Mouse (Mus musculus): Measurements from ENCODE around the gene Bnip2. TPM values are rescaled to one million over a fixed set of nuclear protein-coding genes. Genes with fewer than 3 reads are reported as not detected.
"Not testable (repeated sequence)": the region's sequence is repeated elsewhere in the genome, so short reads cannot be mapped to it uniquely, and the experiment has no call there.

Gene Bnip2
- polyA plus RNA-seq, 1 experiment from 2014 or later, result 105 TPM

GRCm38 (mm10) chr9:70012408-70012901, 23.2 kb downstream of the Bnip2 start, which contains the start of gene Gtf2a2:
Gene Gtf2a2 (plus strand): TSS chr9:70012550.
- Histone ChIP-seq H3K36me3 (peaks cover 25% of the 10 kb centered on the region), H3K27ac (peak within 1 kb of the TSS; percentile 86)
- under 1% methylated on average over 57 of the region's 57 CpGs for WGBS

GRCm38 (mm10) chr9:70015632-70016031, 26.4 kb downstream of the Bnip2 start:
- H3K27me3 ChIP-seq (replicated peaks), result no peaks in the 10 kb centered on the region
- no peak for ATAC-seq (ENCODE audit: low FRiP score, low read depth)
- H3K9ac ChIP-seq, result no peak overlapping the region
- peaks cover 5% of the 10 kb centered on the region for H3K36me3 ChIP-seq
- no peaks in the 10 kb centered on the region for H3K9me3 ChIP-seq
- WGBS, result 89% methylated on average over 2 of the region's 2 CpGs
- no peak overlapping the region for H3K27ac ChIP-seq
- H3K4me1 ChIP-seq, result peaks cover 16% of the 10 kb centered on the region
- H3K4me3 ChIP-seq, result no peak overlapping the region
- no peak overlapping the region for H3K4me2 ChIP-seq (replicated peaks)

More at GRCm38 (mm10) chr9:70012408-70012901, 23.2 kb downstream of the Bnip2 start, which contains the start of gene Gtf2a2:
- no peaks in the 10 kb centered on the region for H3K27me3 ChIP-seq (replicated peaks)
- peak within 1 kb of the TSS; percentile 80 for H3K4me2 ChIP-seq (replicated peaks)
- H3K9ac ChIP-seq, result peak within 1 kb of the TSS; percentile 92
- no peaks in the 10 kb centered on the region for H3K9me3 ChIP-seq
- peak within 1 kb of the TSS; percentile 97 for H3K4me3 ChIP-seq
- ATAC-seq (ENCODE audit: low FRiP score, low read depth), result peak; percentile 97
- peaks cover 16% of the 10 kb centered on the region for H3K4me1 ChIP-seq

- Histone ChIP-seq H3K27ac (no peak overlapping the region), H3K9me3 (no peaks in the 10 kb centered on the region), H3K4me1 (peaks cover 5% of the 10 kb centered on the region), H3K36me3 (peaks cover 8% of the 10 kb centered on the region), H3K4me2 (replicated peaks) (no peak overlapping the region), H3K27me3 (replicated peaks) (no peaks in the 10 kb centered on the region), H3K9ac (no peak overlapping the region), H3K4me3 (no peak overlapping the region)
- no peak for ATAC-seq (ENCODE audit: low FRiP score, low read depth)
These were observed 29.6 kb downstream of the Bnip2 start for GRCm38 (mm10) chr9:70018879-70019278.

- no peaks in the 10 kb centered on the region for H3K27me3 ChIP-seq (replicated peaks)
- no peaks in the 10 kb centered on the region for H3K9me3 ChIP-seq
- no peak overlapping the region for H3K9ac ChIP-seq
- H3K36me3 ChIP-seq, result peaks cover 8% of the 10 kb centered on the region
- H3K4me1 ChIP-seq, result no peaks in the 10 kb centered on the region
- no peak for ATAC-seq (ENCODE audit: low FRiP score, low read depth)
- no peak overlapping the region for H3K27ac ChIP-seq
- WGBS, result 60% methylated on average over 1 of the region's 1 CpGs
- H3K4me2 ChIP-seq (replicated peaks), result no peak overlapping the region
- H3K4me3 ChIP-seq, result no peak overlapping the region
These were observed 32.3 kb downstream of the Bnip2 start for GRCm38 (mm10) chr9:70021610-70022009.

- Histone ChIP-seq H3K27ac (no peak overlapping the region), H3K4me1 (no peaks in the 10 kb centered on the region), H3K4me2 (replicated peaks) (no peak overlapping the region), H3K9ac (no peak overlapping the region), H3K9me3 (no peaks in the 10 kb centered on the region), H3K36me3 (peaks cover 8% of the 10 kb centered on the region), H3K4me3 (no peak overlapping the region), H3K27me3 (replicated peaks) (no peaks in the 10 kb centered on the region)
- no peak for ATAC-seq (ENCODE audit: low FRiP score, low read depth)
- 97% methylated on average over 4 of the region's 4 CpGs for WGBS
These were observed 32.8 kb downstream of the Bnip2 start for GRCm38 (mm10) chr9:70022083-70022482.

GRCm38 (mm10) chr9:70023615-70024014, 34.3 kb downstream of the Bnip2 start:
- not testable (repeated sequence) for ATAC-seq (ENCODE audit: low FRiP score, low read depth); H3K27me3 ChIP-seq (replicated peaks); H3K4me1 ChIP-seq; H3K4me3 ChIP-seq; H3K36me3 ChIP-seq; H3K4me2 ChIP-seq (replicated peaks); H3K9me3 ChIP-seq; H3K27ac ChIP-seq; H3K9ac ChIP-seq
- 85% methylated on average over 1 of the region's 1 CpGs for WGBS

GRCm38 (mm10) chr9:70024648-70025047, 35.4 kb downstream of the Bnip2 start:
- no peak overlapping the region for H3K4me2 ChIP-seq (replicated peaks)
- H3K4me3 ChIP-seq, result no peak overlapping the region
- no peak for ATAC-seq (ENCODE audit: low FRiP score, low read depth)
- no peak overlapping the region for H3K9ac ChIP-seq
- H3K9me3 ChIP-seq, result no peaks in the 10 kb centered on the region
- no peak overlapping the region for H3K27ac ChIP-seq
- no peaks in the 10 kb centered on the region for H3K4me1 ChIP-seq
- H3K27me3 ChIP-seq (replicated peaks), result no peaks in the 10 kb centered on the region
- H3K36me3 ChIP-seq, result peaks cover 6% of the 10 kb centered on the region

- Histone ChIP-seq H3K9ac (no peak overlapping the region), H3K9me3 (no peaks in the 10 kb centered on the region), H3K27me3 (replicated peaks) (no peaks in the 10 kb centered on the region), H3K4me1 (no peaks in the 10 kb centered on the region), H3K36me3 (peaks cover 3% of the 10 kb centered on the region; the same call in 1 of the 2 replicates), H3K4me3 (no peak overlapping the region), H3K27ac (no peak overlapping the region), H3K4me2 (replicated peaks) (no peak overlapping the region)
- no peak for ATAC-seq (ENCODE audit: low FRiP score, low read depth)
- 89% methylated on average over 2 of the region's 2 CpGs for WGBS
These were observed 36.2 kb downstream of the Bnip2 start for GRCm38 (mm10) chr9:70025365-70026012.

GRCm38 (mm10) chr9:70032167-70032566, 42.9 kb downstream of the Bnip2 start:
- no peak for ATAC-seq (ENCODE audit: low FRiP score, low read depth)
- Histone ChIP-seq H3K27ac (no peak overlapping the region), H3K4me3 (no peak overlapping the region), H3K27me3 (replicated peaks) (no peaks in the 10 kb centered on the region), H3K9ac (no peak overlapping the region), H3K4me1 (no peaks in the 10 kb centered on the region; the same call in 1 of the 2 replicates), H3K36me3 (no peaks in the 10 kb centered on the region), H3K4me2 (replicated peaks) (no peak overlapping the region), H3K9me3 (no peaks in the 10 kb centered on the region)
- WGBS, result 92% methylated on average over 1 of the region's 1 CpGs

GRCm38 (mm10) chr9:70033056-70033455, 43.8 kb downstream of the Bnip2 start:
- Histone ChIP-seq H3K4me3 (no peak overlapping the region), H3K36me3 (no peaks in the 10 kb centered on the region), H3K27ac (no peak overlapping the region), H3K4me2 (replicated peaks) (no peak overlapping the region), H3K27me3 (replicated peaks) (no peaks in the 10 kb centered on the region), H3K4me1 (no peaks in the 10 kb centered on the region; the same call in 1 of the 2 replicates), H3K9me3 (no peaks in the 10 kb centered on the region), H3K9ac (no peak overlapping the region)
- no peak for ATAC-seq (ENCODE audit: low FRiP score, low read depth)
- 76% methylated on average over 9 of the region's 9 CpGs for WGBS

- Histone ChIP-seq H3K9ac (no peak overlapping the region), H3K4me2 (replicated peaks) (no peak overlapping the region), H3K4me1 (no peaks in the 10 kb centered on the region; the same call in 1 of the 2 replicates), H3K27ac (no peak overlapping the region), H3K9me3 (no peaks in the 10 kb centered on the region), H3K4me3 (no peak overlapping the region), H3K36me3 (no peaks in the 10 kb centered on the region), H3K27me3 (replicated peaks) (no peaks in the 10 kb centered on the region)
- no peak for ATAC-seq (ENCODE audit: low FRiP score, low read depth)
- 94% methylated on average over 7 of the region's 7 CpGs for WGBS
These were observed 45.4 kb downstream of the Bnip2 start for GRCm38 (mm10) chr9:70034702-70035101.

GRCm38 (mm10) chr9:70036646-70037045, 47.4 kb downstream of the Bnip2 start:
- ATAC-seq (ENCODE audit: low FRiP score, low read depth), result no peak
- Histone ChIP-seq H3K36me3 (no peaks in the 10 kb centered on the region), H3K4me1 (no peaks in the 10 kb centered on the region; the same call in 1 of the 2 replicates), H3K4me3 (no peak overlapping the region), H3K27me3 (replicated peaks) (no peaks in the 10 kb centered on the region), H3K9me3 (no peaks in the 10 kb centered on the region), H3K4me2 (replicated peaks) (no peak overlapping the region), H3K9ac (no peak overlapping the region), H3K27ac (no peak overlapping the region)
- WGBS, result 70% methylated on average over 4 of the region's 4 CpGs

GRCm38 (mm10) chr9:70037988-70038387, 48.7 kb downstream of the Bnip2 start, which contains the start of gene Gcnt3:
Gene Gcnt3 (minus strand): TSS chr9:70038088.
- H3K9me3 ChIP-seq, result no peaks in the 10 kb centered on the region
- H3K36me3 ChIP-seq, result no peaks in the 10 kb centered on the region
- no peak within 1 kb of the TSS for H3K4me2 ChIP-seq (replicated peaks)
- H3K4me1 ChIP-seq, result no peaks in the 10 kb centered on the region; the same call in 1 of the 2 replicates
- no peak within 1 kb of the TSS for H3K4me3 ChIP-seq
- no peaks in the 10 kb centered on the region for H3K27me3 ChIP-seq (replicated peaks)
- no peak within 1 kb of the TSS for H3K27ac ChIP-seq
- ATAC-seq (ENCODE audit: low FRiP score, low read depth), result no peak
- 92% methylated on average over 7 of the region's 7 CpGs for WGBS
- H3K9ac ChIP-seq, result no peak within 1 kb of the TSS

All from neural tube, embryonic 12.5 days (tissue).